Mouse (Mus musculus): ENCODE measurements around the gene Gtf2ird1. TPM values are rescaled to one million over a fixed set of nuclear protein-coding genes. Genes with fewer than 3 reads are reported as not detected.
"Not testable (repeated sequence)": the region's sequence is repeated elsewhere in the genome, so short reads cannot be mapped to it uniquely, and the experiment has no call there.

The Gtf2ird1 gene
- polyA plus RNA-seq, 1 experiment from 2014 or later: 12.9 TPM

- H3K4me2 ChIP-seq: no peak overlapping the region
- 82% methylated on average over 2 of the region's 2 CpGs for WGBS (ENCODE audit: insufficient replicate concordance)
- H3K9ac ChIP-seq: no peak overlapping the region
- no peaks in the 10 kb centered on the region for H3K36me3 ChIP-seq
- H3K4me3 ChIP-seq (replicated peaks): no peak overlapping the region
- no peak overlapping the region for H3K27ac ChIP-seq
- no peaks in the 10 kb centered on the region for H3K9me3 ChIP-seq (replicated peaks)
- H3K27me3 ChIP-seq: no peaks in the 10 kb centered on the region
- DNase-seq (no peak), ATAC-seq (ENCODE audit: low read depth) (no peak)
- peaks cover 35% of the 10 kb centered on the region for H3K4me1 ChIP-seq (replicated peaks)
Measured at GRCm38 (mm10) chr5:134462316-134462715, 5.8 kb upstream of the Gtf2ird1 start.

GRCm38 (mm10) chr5:134460546-134460945, 4.0 kb upstream of the Gtf2ird1 start:
- ATAC-seq (ENCODE audit: low read depth) (no peak), DNase-seq (no peak)
- Histone ChIP-seq H3K4me3 (replicated peaks) (no peak overlapping the region), H3K27me3 (no peaks in the 10 kb centered on the region), H3K9me3 (replicated peaks) (no peaks in the 10 kb centered on the region), H3K36me3 (no peaks in the 10 kb centered on the region), H3K4me1 (replicated peaks) (peaks cover 30% of the 10 kb centered on the region), H3K9ac (no peak overlapping the region), H3K27ac (no peak overlapping the region), H3K4me2 (no peak overlapping the region)
- 87% methylated on average over 4 of the region's 4 CpGs for WGBS (ENCODE audit: insufficient replicate concordance)

GRCm38 (mm10) chr5:134459096-134459495, 2.6 kb upstream of the Gtf2ird1 start:
- Histone ChIP-seq H3K36me3 (no peaks in the 10 kb centered on the region), H3K9me3 (replicated peaks) (no peaks in the 10 kb centered on the region), H3K4me1 (replicated peaks) (peaks cover 29% of the 10 kb centered on the region), H3K4me3 (replicated peaks) (no peak overlapping the region), H3K9ac (no peak overlapping the region), H3K27ac (no peak overlapping the region), H3K27me3 (no peaks in the 10 kb centered on the region), H3K4me2 (no peak overlapping the region)
- no peak for ATAC-seq (ENCODE audit: low read depth)
- DNase-seq: no peak
- WGBS (ENCODE audit: insufficient replicate concordance): 71% methylated on average over 7 of the region's 7 CpGs

- H3K4me2 ChIP-seq: no peak overlapping the region
- peaks cover 25% of the 10 kb centered on the region for H3K4me1 ChIP-seq (replicated peaks)
- H3K27ac ChIP-seq: no peak overlapping the region
- DNase-seq: no peak
- no peaks in the 10 kb centered on the region for H3K9me3 ChIP-seq (replicated peaks)
- H3K27me3 ChIP-seq: no peaks in the 10 kb centered on the region
- WGBS (ENCODE audit: insufficient replicate concordance): 51% methylated on average over 3 of the region's 3 CpGs
- H3K9ac ChIP-seq: no peak overlapping the region
- H3K4me3 ChIP-seq (replicated peaks): no peak overlapping the region
- H3K36me3 ChIP-seq: no peaks in the 10 kb centered on the region
- no peak for ATAC-seq (ENCODE audit: low read depth)
Measured at GRCm38 (mm10) chr5:134458416-134458815, 1.9 kb upstream of the Gtf2ird1 start.

GRCm38 (mm10) chr5:134457371-134457770, 855 bp upstream of the Gtf2ird1 start:
- WGBS (ENCODE audit: insufficient replicate concordance): 80% methylated on average over 2 of the region's 2 CpGs

GRCm38 (mm10) chr5:134455914-134456423, 547 bp downstream of the Gtf2ird1 start:
- H3K9me3 ChIP-seq (replicated peaks): no peaks in the 10 kb centered on the region
- ATAC-seq (ENCODE audit: low read depth) (peak; percentile 69), DNase-seq (no peak)
- WGBS (ENCODE audit: insufficient replicate concordance): 1% methylated on average over 16 of the region's 17 CpGs
- 0 out of 2 replicates have a peak, but pooled peaks cover 6% of the 10 kb centered on the region for H3K36me3 ChIP-seq
- no peak overlapping the region for H3K27ac ChIP-seq
- peak overlapping the region; percentile 69 for H3K4me3 ChIP-seq (replicated peaks)
- no peaks in the 10 kb centered on the region for H3K27me3 ChIP-seq
- H3K4me2 ChIP-seq: peak overlapping the region; percentile 93
- peak overlapping the region; percentile 75 for H3K9ac ChIP-seq
- H3K4me1 ChIP-seq (replicated peaks): peaks cover 25% of the 10 kb centered on the region

More at GRCm38 (mm10) chr5:134457371-134457770, 855 bp upstream of the Gtf2ird1 start:
- no peak overlapping the region for H3K4me3 ChIP-seq (replicated peaks)
- no peak for DNase-seq
- no peak overlapping the region for H3K27ac ChIP-seq
- H3K36me3 ChIP-seq: no peaks in the 10 kb centered on the region
- no peak for ATAC-seq (ENCODE audit: low read depth)
- no peaks in the 10 kb centered on the region for H3K9me3 ChIP-seq (replicated peaks)
- peaks cover 25% of the 10 kb centered on the region for H3K4me1 ChIP-seq (replicated peaks)
- peak overlapping the region; percentile 93; the same call in 1 of the 2 replicates for H3K4me2 ChIP-seq
- H3K9ac ChIP-seq: no peak overlapping the region
- no peaks in the 10 kb centered on the region for H3K27me3 ChIP-seq

- peaks cover 25% of the 10 kb centered on the region for H3K4me1 ChIP-seq (replicated peaks)
- H3K4me2 ChIP-seq: peak overlapping the region; percentile 93
- peak overlapping the region; percentile 69 for H3K4me3 ChIP-seq (replicated peaks)
- H3K27me3 ChIP-seq: no peaks in the 10 kb centered on the region
- 0 out of 2 replicates have a peak, but pooled peaks cover 6% of the 10 kb centered on the region for H3K36me3 ChIP-seq
- H3K9ac ChIP-seq: peak overlapping the region; percentile 75
- DNase-seq (no peak), ATAC-seq (ENCODE audit: low read depth) (no peak)
- 3% methylated on average over 21 of the region's 21 CpGs for WGBS (ENCODE audit: insufficient replicate concordance)
- H3K27ac ChIP-seq: no peak overlapping the region; the same call in 1 of the 2 replicates
- no peaks in the 10 kb centered on the region for H3K9me3 ChIP-seq (replicated peaks)
Measured at GRCm38 (mm10) chr5:134455186-134455895, 1.2 kb downstream of the Gtf2ird1 start.

GRCm38 (mm10) chr5:134454421-134454820, 2.1 kb downstream of the Gtf2ird1 start:
- 0 out of 2 replicates have a peak, but pooled peaks cover 6% of the 10 kb centered on the region for H3K36me3 ChIP-seq
- no peak for DNase-seq
- H3K27me3 ChIP-seq: no peaks in the 10 kb centered on the region
- H3K4me3 ChIP-seq (replicated peaks): no peak overlapping the region
- ATAC-seq (ENCODE audit: low read depth): no peak
- WGBS (ENCODE audit: insufficient replicate concordance): 75% methylated on average over 9 of the region's 9 CpGs
- peaks cover 25% of the 10 kb centered on the region for H3K4me1 ChIP-seq (replicated peaks)
- no peak overlapping the region for H3K9ac ChIP-seq
- H3K4me2 ChIP-seq: peak overlapping the region; percentile 93
- H3K9me3 ChIP-seq (replicated peaks): no peaks in the 10 kb centered on the region
- no peak overlapping the region for H3K27ac ChIP-seq

- ATAC-seq (ENCODE audit: low read depth) (no peak), DNase-seq (no peak)
- Histone ChIP-seq H3K27me3 (no peaks in the 10 kb centered on the region), H3K4me3 (replicated peaks) (no peak overlapping the region), H3K4me1 (replicated peaks) (peaks cover 25% of the 10 kb centered on the region), H3K27ac (no peak overlapping the region), H3K9ac (no peak overlapping the region), H3K9me3 (replicated peaks) (no peaks in the 10 kb centered on the region), H3K36me3 (0 out of 2 replicates have a peak, but pooled peaks cover 6% of the 10 kb centered on the region), H3K4me2 (no peak overlapping the region)
- WGBS (ENCODE audit: insufficient replicate concordance): 73% methylated on average over 1 of the region's 1 CpGs
Measured at GRCm38 (mm10) chr5:134453577-134453976, 2.9 kb downstream of the Gtf2ird1 start.

GRCm38 (mm10) chr5:134446755-134447154, 9.8 kb downstream of the Gtf2ird1 start:
- not testable (repeated sequence) for H3K4me3 ChIP-seq (replicated peaks); H3K9me3 ChIP-seq (replicated peaks); H3K27ac ChIP-seq; H3K9ac ChIP-seq; H3K4me2 ChIP-seq; ATAC-seq (ENCODE audit: low read depth); H3K27me3 ChIP-seq; DNase-seq
- peaks cover 11% of the 10 kb centered on the region; the same call in 1 of the 2 replicates for H3K36me3 ChIP-seq
- WGBS (ENCODE audit: insufficient replicate concordance): 66% methylated on average over 4 of the region's 4 CpGs
- peaks cover 10% of the 10 kb centered on the region; the same call in 1 of the 2 replicates for H3K4me1 ChIP-seq (replicated peaks)

GRCm38 (mm10) chr5:134445895-134446294, 10.6 kb downstream of the Gtf2ird1 start:
- no peak for ATAC-seq (ENCODE audit: low read depth)

More at GRCm38 (mm10) chr5:134445895-134446294, 10.6 kb downstream of the Gtf2ird1 start:
- H3K27me3 ChIP-seq: no peaks in the 10 kb centered on the region
- peaks cover 10% of the 10 kb centered on the region; the same call in 1 of the 2 replicates for H3K4me1 ChIP-seq (replicated peaks)
- H3K27ac ChIP-seq: no peak overlapping the region
- WGBS (ENCODE audit: insufficient replicate concordance): 63% methylated on average over 10 of the region's 10 CpGs
- H3K9ac ChIP-seq: no peak overlapping the region
- peaks cover 8% of the 10 kb centered on the region; the same call in 1 of the 2 replicates for H3K36me3 ChIP-seq
- no peak for DNase-seq
- no peaks in the 10 kb centered on the region for H3K9me3 ChIP-seq (replicated peaks)
- H3K4me3 ChIP-seq (replicated peaks): no peak overlapping the region
- no peak overlapping the region for H3K4me2 ChIP-seq
